Mouse (Mus musculus): Measurements from ENCODE around the gene Nudt9. TPM values are rescaled to one million over a fixed set of nuclear protein-coding genes. Genes with fewer than 3 reads are reported as not detected.

Nudt9 gene
- total RNA-seq, 1 experiment from 2014 or later = 35.1 TPM

DNA sequence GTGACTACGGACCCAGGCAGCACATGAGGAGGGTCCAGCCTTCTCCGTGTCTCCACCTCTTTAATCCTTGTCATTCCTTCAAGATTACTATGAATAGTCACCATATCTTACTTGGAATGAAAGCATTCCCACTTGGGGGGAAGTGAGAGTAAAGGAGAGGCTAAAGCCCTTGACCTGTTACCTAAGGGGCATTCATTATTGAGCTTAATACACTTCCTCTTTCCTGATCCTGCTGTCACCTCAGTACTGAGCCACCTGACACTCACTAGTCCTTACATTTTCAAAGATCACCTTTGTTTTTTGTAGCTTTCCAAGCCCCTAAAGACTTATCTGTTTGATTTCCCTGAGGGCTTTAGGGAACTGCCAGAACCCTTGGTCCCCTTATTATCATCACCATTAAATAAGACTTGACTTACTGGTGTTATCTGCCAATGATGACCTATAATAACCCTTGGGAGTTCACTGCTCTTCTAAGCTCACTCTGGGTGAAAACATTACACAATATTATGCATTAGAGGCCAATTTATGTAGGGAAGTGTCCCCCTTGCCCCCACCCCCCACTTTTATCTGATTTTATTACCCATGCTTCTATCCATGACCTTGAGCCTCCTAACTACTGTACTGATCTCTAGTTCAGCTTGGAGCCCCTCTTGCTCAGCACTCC lies 13.5 kb upstream of the Nudt9 start:
- ATAC-seq (replicated peaks; ENCODE audit: insufficient number of reproducible peaks, low FRiP score, low TSS enrichment, poor library complexity, severe bottlenecking) = no peak

GRCm38 (mm10) chr5:104035066-104035465 lies 11.0 kb upstream of the Nudt9 start:
- ATAC-seq (replicated peaks; ENCODE audit: insufficient number of reproducible peaks, low FRiP score, low TSS enrichment, poor library complexity, severe bottlenecking) = no peak

DNA sequence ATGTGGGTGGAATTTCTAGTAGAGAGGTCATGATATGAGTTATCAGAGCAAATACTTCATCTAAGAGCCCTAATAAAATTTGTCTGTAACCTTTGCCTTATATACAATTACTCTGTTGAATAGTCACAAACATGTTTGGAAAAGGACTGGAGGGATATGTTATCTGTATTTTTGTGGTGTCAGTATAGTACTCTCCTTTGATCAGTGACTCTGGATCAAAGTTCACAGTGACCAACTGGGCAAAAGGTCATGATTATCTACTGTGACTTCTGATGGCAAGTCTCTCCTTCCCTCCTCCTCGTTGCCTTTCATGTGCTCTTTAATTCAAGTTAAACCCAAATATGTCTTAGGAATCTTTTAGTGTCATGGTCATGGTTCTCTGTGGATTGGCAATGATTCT lies 10.3 kb upstream of the Nudt9 start:
- no peak for ATAC-seq (replicated peaks; ENCODE audit: insufficient number of reproducible peaks, low FRiP score, low TSS enrichment, poor library complexity, severe bottlenecking)

DNA sequence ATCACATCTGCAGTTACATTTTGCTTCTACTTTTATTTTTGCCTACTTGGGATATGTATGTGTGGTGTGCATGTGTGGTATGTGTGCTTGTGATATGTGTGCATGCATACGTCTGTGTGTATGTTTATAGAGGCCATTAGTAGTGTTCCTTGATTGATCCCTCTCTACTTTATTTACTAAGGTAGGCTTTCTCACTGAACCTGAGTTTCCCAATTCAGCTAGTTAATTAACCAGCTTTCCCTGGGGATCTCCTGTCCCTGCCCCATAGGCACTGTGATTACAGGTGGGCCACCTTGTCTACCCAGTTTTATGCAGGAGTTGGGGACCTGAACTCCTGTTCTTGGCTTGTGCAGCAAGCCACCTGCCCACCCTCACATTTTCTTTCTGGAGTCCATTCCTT lies 9.4 kb upstream of the Nudt9 start:
- no peak for ATAC-seq (replicated peaks; ENCODE audit: insufficient number of reproducible peaks, low FRiP score, low TSS enrichment, poor library complexity, severe bottlenecking)

DNA sequence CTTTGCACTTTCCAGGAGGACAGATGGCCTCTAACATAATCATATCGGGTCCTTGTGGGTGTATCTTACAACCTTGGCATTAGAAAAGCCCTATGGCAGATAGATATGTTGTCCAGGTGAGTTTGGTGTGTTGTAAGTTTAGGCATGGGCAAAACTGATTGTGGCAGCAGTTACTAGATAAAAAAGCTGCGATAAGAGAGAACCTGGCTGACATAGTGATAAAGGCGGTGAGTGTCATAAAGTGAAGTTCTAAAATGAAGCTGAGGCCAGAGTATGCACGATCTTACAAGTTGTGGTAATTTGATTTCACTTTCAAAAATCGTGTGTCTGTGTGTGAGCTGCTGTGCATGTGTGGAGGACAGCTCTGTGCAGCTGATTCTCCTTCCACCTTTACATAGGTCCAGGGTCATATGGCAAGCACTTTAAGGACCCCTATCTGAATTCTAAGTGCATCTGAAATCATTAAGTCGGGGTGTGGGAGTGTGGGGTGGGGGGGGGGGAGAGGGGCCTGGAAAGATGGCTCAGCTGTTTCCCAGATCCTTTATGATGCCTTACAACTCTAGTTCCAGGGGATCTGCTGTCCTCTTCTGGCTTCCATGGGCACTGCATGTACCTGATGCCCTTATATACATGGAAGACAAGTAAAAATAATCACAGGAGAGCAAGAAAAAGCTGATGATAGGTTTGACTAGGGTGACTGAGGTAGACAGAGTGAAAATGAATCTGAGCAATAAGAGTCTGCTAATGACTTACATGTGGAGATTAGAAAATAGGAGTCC lies 6.8 kb upstream of the Nudt9 start:
- no peak for ATAC-seq (replicated peaks; ENCODE audit: insufficient number of reproducible peaks, low FRiP score, low TSS enrichment, poor library complexity, severe bottlenecking)

- no peak for ATAC-seq (replicated peaks; ENCODE audit: insufficient number of reproducible peaks, low FRiP score, low TSS enrichment, poor library complexity, severe bottlenecking)
Observed at GRCm38 (mm10) chr5:104042906-104043305, 3.2 kb upstream of the Nudt9 start.

DNA sequence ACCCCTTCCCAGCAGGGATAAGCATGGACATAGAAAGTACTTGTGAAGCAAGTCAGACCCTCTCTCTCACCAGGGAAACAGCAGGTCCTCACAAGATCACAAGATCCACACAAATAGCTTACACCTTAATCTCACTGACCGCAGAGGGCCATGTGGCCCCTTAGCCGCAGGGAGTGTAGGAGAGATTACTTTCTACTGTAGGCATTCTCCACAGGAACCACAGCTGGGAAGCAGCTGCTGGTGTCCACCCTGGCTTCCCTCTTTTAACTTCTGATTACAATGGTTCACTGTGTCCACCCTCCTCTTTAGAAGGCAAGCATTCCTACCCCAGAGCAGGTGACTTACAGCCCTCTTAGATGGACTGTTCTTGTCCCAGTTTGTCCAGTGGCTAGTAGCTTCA lies 2.4 kb upstream of the Nudt9 start:
- no peak for ATAC-seq (replicated peaks; ENCODE audit: insufficient number of reproducible peaks, low FRiP score, low TSS enrichment, poor library complexity, severe bottlenecking)

- no peak for ATAC-seq (replicated peaks; ENCODE audit: insufficient number of reproducible peaks, low FRiP score, low TSS enrichment, poor library complexity, severe bottlenecking)
Observed at GRCm38 (mm10) chr5:104047200-104048105, 1.3 kb downstream of the Nudt9 start.

DNA sequence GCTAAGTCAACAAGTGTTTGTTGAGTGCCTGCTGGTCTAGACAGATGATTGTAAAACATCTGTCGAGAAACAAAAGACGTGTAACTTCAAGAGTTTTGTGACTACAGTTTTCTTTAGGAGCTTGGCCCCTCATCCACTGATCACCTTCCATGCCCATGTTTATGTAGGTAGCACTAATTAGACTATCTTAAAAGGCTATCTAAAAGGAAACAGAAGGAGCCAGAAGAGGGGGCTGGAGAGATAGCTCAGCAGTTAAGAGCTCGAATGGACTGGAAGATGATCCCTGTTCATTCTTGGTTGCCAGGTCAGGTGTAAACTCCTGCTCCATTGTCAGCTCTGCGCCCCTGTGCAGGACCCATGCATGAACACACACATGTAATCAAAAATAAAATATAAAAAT lies 2.0 kb downstream of the Nudt9 start:
- no peak for ATAC-seq (replicated peaks; ENCODE audit: insufficient number of reproducible peaks, low FRiP score, low TSS enrichment, poor library complexity, severe bottlenecking)

DNA sequence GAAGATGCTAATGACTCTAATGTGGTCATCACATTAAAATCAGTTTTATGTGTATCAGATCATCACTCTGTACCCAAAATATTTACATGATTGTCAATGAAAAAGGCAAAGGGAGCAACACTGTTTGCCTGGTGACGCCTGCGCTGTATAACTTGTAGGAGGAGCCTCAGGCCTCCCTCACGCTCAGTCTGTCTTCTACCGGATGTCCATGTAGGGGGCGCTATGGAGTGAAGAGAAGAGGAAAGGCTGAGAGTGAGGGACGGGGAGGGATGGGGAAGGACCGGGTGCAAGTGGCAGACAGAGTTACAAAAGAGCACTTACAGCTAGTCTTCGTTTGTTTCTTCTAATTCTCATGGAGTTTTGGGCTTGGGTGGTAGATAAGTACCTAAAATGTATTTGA lies 6.8 kb downstream of the Nudt9 start:
- peak; percentile 59; the same call in 1 of the 2 replicates for ATAC-seq (replicated peaks; ENCODE audit: insufficient number of reproducible peaks, low FRiP score, low TSS enrichment, poor library complexity, severe bottlenecking)

DNA sequence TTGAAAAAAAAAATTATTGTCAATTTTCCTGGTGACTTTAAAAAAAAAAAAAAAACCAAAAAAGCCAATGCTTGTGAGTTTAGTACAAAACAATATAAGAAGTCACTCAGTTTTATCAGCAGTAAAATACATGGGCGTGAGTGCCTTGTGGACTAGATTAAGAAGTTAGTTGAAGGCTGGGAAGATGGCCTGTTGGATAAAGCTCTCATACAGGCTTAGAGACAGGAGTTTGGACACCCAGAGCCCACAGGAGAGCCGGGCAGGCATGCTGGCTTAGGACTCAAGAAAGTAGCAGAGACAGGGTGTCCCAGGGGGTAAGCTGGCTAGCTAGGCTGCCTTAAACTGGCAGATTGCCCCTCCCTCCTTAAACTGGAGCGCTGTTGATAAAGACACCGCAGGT lies 8.8 kb downstream of the Nudt9 start:
- no peak for ATAC-seq (replicated peaks; ENCODE audit: insufficient number of reproducible peaks, low FRiP score, low TSS enrichment, poor library complexity, severe bottlenecking)

- no peak for ATAC-seq (replicated peaks; ENCODE audit: insufficient number of reproducible peaks, low FRiP score, low TSS enrichment, poor library complexity, severe bottlenecking)
Observed at GRCm38 (mm10) chr5:104055816-104056215, 9.7 kb downstream of the Nudt9 start.

- ATAC-seq (replicated peaks; ENCODE audit: insufficient number of reproducible peaks, low FRiP score, low TSS enrichment, poor library complexity, severe bottlenecking) = no peak
Observed at GRCm38 (mm10) chr5:104056295-104056694, 10.2 kb downstream of the Nudt9 start.

GRCm38 (mm10) chr5:104058021-104058420 lies 11.9 kb downstream of the Nudt9 start:
- ATAC-seq (replicated peaks; ENCODE audit: insufficient number of reproducible peaks, low FRiP score, low TSS enrichment, poor library complexity, severe bottlenecking) = peak; percentile 65; the same call in 1 of the 2 replicates

- no peak for ATAC-seq (replicated peaks; ENCODE audit: insufficient number of reproducible peaks, low FRiP score, low TSS enrichment, poor library complexity, severe bottlenecking)
Observed at GRCm38 (mm10) chr5:104059628-104060027, 13.5 kb downstream of the Nudt9 start.

DNA sequence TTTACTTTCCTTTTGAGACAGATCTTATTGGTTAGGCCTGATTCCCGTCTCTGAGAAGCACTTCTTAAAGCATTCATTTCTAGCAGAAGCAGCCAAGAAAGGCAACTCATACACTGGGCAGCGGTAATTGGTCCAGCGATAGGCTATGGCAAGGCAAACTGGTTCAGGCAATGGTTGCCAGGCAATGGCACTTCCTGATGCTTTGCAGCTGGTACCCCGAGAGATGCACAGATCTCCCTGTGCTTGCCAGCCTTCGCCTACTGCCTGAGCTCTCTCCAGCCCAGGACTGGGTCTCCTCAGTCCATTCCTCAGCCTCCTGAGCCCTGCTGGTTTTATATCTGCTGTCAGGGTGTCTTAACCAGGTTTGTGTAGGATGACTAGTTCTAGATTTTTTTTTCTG lies 14.3 kb downstream of the Nudt9 start:
- ATAC-seq (replicated peaks; ENCODE audit: insufficient number of reproducible peaks, low FRiP score, low TSS enrichment, poor library complexity, severe bottlenecking) = no peak

DNA sequence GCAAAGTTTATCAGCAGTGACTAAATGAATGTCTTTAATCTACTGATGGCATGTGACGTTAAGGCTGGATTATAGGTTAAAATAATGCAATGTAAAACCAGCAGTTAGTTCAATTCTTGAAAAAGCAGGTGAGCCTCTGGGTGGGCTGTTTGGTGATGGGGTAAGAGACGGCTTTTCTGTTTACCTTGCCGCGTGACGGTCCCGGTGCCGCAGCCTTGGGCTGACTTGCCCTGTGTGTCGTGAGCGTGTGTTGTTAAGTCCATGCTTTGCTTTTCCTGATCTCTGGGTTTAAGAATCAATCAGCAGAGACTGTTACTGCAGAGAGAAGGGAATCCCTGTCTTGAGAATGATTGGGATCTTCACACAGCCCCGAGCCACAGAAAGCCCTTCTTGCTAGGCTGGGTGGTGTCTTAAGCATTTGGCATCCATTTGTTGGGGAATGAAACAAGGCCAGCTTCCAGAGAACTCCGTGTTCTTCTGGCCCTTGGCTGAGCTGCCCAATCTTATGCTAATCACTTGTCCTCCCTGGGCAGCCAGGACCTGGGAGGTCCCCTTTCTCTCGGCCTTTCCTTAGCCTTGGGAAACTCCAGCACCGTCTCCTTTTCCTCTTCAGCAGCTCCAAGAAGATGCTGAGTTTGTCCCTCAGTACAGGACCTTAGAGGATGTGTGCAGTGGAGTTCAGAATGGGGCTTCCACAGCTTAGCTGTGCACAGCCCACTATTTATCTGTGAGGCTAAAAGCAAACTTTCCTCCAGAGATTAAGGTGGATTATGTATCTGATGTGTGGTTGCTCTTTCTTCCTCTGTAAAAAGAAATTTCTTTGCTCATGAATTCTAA lies 16.0 kb downstream of the Nudt9 start:
- ATAC-seq (replicated peaks; ENCODE audit: insufficient number of reproducible peaks, low FRiP score, low TSS enrichment, poor library complexity, severe bottlenecking) = no peak

DNA sequence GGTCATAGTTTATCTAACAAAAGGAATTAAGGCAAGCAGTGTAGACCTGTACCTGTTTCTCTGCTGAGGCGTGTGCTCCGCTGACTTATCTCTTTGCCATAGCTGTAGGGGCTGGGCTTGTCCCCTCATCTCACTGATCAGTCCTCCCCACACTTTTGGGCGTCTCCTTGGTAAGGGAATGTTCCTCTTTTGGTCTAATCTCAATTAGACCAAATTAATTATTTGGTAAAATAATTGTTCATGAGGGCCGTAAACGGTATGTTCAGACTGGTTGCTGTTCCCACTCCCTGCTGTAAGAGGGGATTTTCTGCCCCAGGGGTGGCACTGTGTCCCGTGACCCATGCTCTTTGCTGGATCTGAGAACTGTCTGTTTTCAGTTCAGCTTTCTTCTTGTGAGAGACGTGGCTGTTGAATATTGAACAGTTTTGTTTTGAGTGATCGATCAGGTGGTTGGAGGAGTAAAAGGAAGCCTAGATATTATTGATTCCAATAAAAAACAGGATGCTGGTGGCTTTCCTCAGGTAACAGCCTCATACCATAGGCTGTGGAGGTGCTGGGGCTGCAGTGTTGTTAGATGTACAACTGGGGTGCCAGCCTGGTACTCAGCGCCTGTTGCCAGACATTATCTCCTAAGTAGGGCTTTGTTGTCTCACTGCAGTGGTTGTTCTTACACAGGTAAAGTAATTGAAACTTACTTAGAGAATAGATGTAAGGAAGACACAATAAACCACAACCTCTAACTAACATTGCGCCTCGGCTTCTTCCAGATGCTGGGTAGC lies 16.9 kb downstream of the Nudt9 start:
- ATAC-seq (replicated peaks; ENCODE audit: insufficient number of reproducible peaks, low FRiP score, low TSS enrichment, poor library complexity, severe bottlenecking) = no peak
